Mouse (Mus musculus): ENCODE results near the gene Gm20532.

DNA sequence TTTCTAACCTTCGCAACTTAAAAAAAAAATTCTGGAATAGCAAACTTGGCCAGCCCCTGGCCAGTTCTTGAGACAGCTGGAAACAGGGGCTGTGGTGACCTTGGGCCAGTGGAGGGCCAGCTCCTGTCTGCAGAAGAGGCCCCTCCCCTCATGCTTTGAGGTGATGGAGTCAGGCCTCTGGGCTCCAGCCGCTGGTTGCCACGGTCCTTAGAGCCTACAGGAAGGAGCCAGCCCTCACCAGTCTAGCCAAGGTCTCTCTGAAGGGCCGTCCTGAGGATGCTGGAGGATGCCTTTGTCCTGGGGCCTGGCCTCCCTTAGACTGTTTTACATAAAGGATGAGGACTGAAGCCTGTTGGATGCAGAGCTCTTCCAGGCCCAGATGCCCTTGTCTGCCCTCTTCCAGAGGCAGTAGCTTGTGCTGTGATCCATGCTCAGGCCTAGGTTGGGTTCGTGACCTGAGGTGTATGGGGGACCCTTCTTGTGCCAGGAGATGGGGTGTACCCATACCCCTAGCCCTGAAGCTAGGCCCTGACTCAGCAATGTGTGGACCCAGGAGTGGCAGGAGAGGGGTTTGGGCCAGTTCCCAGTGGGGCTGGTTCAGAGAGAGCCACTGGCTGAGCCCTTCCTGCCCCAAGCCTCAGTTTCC, 42.5 kb downstream of the Gm20532 start:
- no peak for TF ChIP-seq CTCF (IDR thresholded peaks at IDR 0.05; ENCODE audit: borderline replicate concordance, extremely low read depth, insufficient read depth, insufficient read length)
- TF ChIP-seq POLR2A (IDR thresholded peaks at IDR 0.05; ENCODE audit: borderline replicate concordance, extremely low read depth, insufficient read depth, insufficient read length, poor library complexity, severe bottlenecking), result no peak

All from brain, embryonic 14.5 days (tissue).